Comparison of ENCODE assay signal across 24 mouse cellular contexts in genomic region chr1:166296371-166296770, GRCm38 (mm10). TPM values are rescaled to one million over a fixed set of nuclear protein-coding genes. Genes with fewer than 3 reads are reported as not detected.
A peak's percentile ranks its signal among the peaks of the same experiment; 100 is the strongest.
DNase-seq lines count a peak whose midpoint lies in the region; ATAC-seq and TF ChIP-seq lines count a peak whose summit lies in the region.
"Had no signal": no experiment of that assay in that cellular context is flagged by ENCODE, and none has a peak within 500 bp of the region (broad histone marks: within the 10 kb centered on the region; RNA-seq: fewer than 3 reads in every experiment).

No protein-coding gene starts in this region.

- DNase-seq in adrenal gland, adult (ENCODE audit: inconsistent age in 2 of 2, low spot score in 1 of 2), result peak; percentile 76 to 82
- DNase-seq in adrenal gland, postnatal 4 days (ENCODE audit: low spot score in 2 of 2), result no peak
- no peak for DNase-seq in hindbrain, embryonic 10.5 days (ENCODE audit: low spot score)
- DNase-seq in hindbrain, embryonic 11.5 days (ENCODE audit: low spot score), result no peak
- DNase-seq in liver, embryonic 11.5 days (ENCODE audit: low spot score), result peak; percentile 28
- DNase-seq in liver, result no peak
- DNase-seq: gastrocnemius, postnatal 10 days; layer of hippocampus, adult 9-11 months; lung, embryonic 14.5 days; lung, postnatal 4 days; right cerebral cortex, postnatal 14 days; thymus, postnatal 36 days had no signal

- no peaks in the 10 kb centered on the region for H3K27me3 ChIP-seq in hindbrain, embryonic 10.5 days (ENCODE audit: insufficient read depth, poor library complexity, severe bottlenecking)
- H3K27me3 ChIP-seq in hindbrain, embryonic 11.5 days (ENCODE audit: control insufficient read depth, insufficient read depth, low read length), result no peaks in the 10 kb centered on the region
- no peaks in the 10 kb centered on the region for H3K27me3 ChIP-seq in liver, embryonic 11.5 days (replicated peaks; ENCODE audit: control insufficient read depth, insufficient read depth, low read length)
- H3K27me3 ChIP-seq: heart, embryonic 15.5 days; hindbrain, embryonic 12.5 days; limb, embryonic 15.5 days; midbrain, embryonic 12.5 days; neural tube, embryonic 13.5 days had no signal

- H3K27ac ChIP-seq in hindbrain, embryonic 10.5 days, result 0 out of 2 replicates have a peak overlapping the region, but pooled peaks have one; percentile 35
- H3K27ac ChIP-seq in hindbrain, embryonic 11.5 days (ENCODE audit: low read depth, low read length), result no peak overlapping the region
- no peak overlapping the region for H3K27ac ChIP-seq in liver, embryonic 11.5 days (ENCODE audit: low read depth, low read length)
- H3K27ac ChIP-seq in olfactory bulb, adult 2 months (ENCODE audit: insufficient read depth, low read depth, low read length), result peak overlapping the region; percentile 91
- H3K27ac ChIP-seq: heart, adult 2 months; heart, embryonic 15.5 days; hindbrain, embryonic 12.5 days; limb, embryonic 15.5 days; midbrain, embryonic 12.5 days; neural tube, embryonic 13.5 days had no signal

- H3K4me2 ChIP-seq in hindbrain, embryonic 11.5 days (replicated peaks; ENCODE audit: low read depth, low read length), result no peak overlapping the region
- no peak overlapping the region for H3K4me2 ChIP-seq in liver, embryonic 11.5 days
- H3K4me2 ChIP-seq: heart, embryonic 15.5 days; hindbrain, embryonic 12.5 days; limb, embryonic 15.5 days; lung, embryonic 14.5 days; midbrain, embryonic 12.5 days; neural tube, embryonic 13.5 days had no signal

- ATAC-seq in hindbrain, embryonic 11.5 days (ENCODE audit: low FRiP score), result no peak
- no peak for ATAC-seq in liver, embryonic 11.5 days (replicated peaks; ENCODE audit: low FRiP score)
- ATAC-seq in inflammation-experienced regulatory T-cells, adult 6 months, result no peak
- ATAC-seq: CD4-positive, CD25-positive, alpha-beta regulatory T cell, adult 4 months had no signal

- no peaks in the 10 kb centered on the region for H3K9me3 ChIP-seq in hindbrain, embryonic 10.5 days
- H3K9me3 ChIP-seq in hindbrain, embryonic 11.5 days (ENCODE audit: control insufficient read depth, low read length), result no peaks in the 10 kb centered on the region
- H3K9me3 ChIP-seq in liver, embryonic 11.5 days (ENCODE audit: control insufficient read depth, low read length), result no peaks in the 10 kb centered on the region
- H3K9me3 ChIP-seq: G1E; heart, embryonic 15.5 days; hindbrain, embryonic 12.5 days; limb, embryonic 15.5 days; midbrain, embryonic 12.5 days; neural tube, embryonic 13.5 days had no signal

- H3K9ac ChIP-seq in hindbrain, embryonic 11.5 days (ENCODE audit: low read depth, low read length), result no peak overlapping the region
- H3K9ac ChIP-seq in liver, embryonic 11.5 days (ENCODE audit: low read depth, low read length), result no peak overlapping the region
- H3K9ac ChIP-seq: heart, embryonic 15.5 days; hindbrain, embryonic 12.5 days; limb, embryonic 15.5 days; lung, embryonic 14.5 days; midbrain, embryonic 12.5 days; neural tube, embryonic 13.5 days had no signal

- TF ChIP-seq CTCF in olfactory bulb, adult 2 months (IDR thresholded peaks at IDR 0.05; ENCODE audit: insufficient read depth, low read depth, low read length), result no peak

- WGBS in hindbrain, embryonic 10.5 days, result 94% methylated on average over 9 of the region's 9 CpGs
- 95% methylated on average over 9 of the region's 9 CpGs for WGBS in hindbrain, embryonic 11.5 days
- 84% methylated on average over 9 of the region's 9 CpGs for WGBS in liver, embryonic 11.5 days
- 84% methylated on average over 9 of the region's 9 CpGs for WGBS in olfactory bulb, adult 2 months

- H3K4me1 ChIP-seq in hindbrain, embryonic 10.5 days (replicated peaks), result no peaks in the 10 kb centered on the region
- no peaks in the 10 kb centered on the region for H3K4me1 ChIP-seq in hindbrain, embryonic 11.5 days (replicated peaks; ENCODE audit: control insufficient read depth, insufficient read depth, low read length)
- H3K4me1 ChIP-seq in liver, embryonic 11.5 days (replicated peaks; ENCODE audit: control insufficient read depth, insufficient read depth, low read length), result no peaks in the 10 kb centered on the region
- peaks cover 30% of the 10 kb centered on the region for H3K4me1 ChIP-seq in olfactory bulb, adult 2 months (ENCODE audit: control insufficient read depth, insufficient read depth, low read length)
- H3K4me1 ChIP-seq: heart, embryonic 15.5 days; limb, embryonic 15.5 days; midbrain, embryonic 12.5 days had no signal

- no peak for TF ChIP-seq POLR2A in olfactory bulb, adult 2 months (IDR thresholded peaks at IDR 0.05; ENCODE audit: insufficient read depth, low read depth, low read length)

- H3K36me3 ChIP-seq in hindbrain, embryonic 10.5 days, result peaks cover 81% of the 10 kb centered on the region
- no peaks in the 10 kb centered on the region for H3K36me3 ChIP-seq in hindbrain, embryonic 11.5 days (ENCODE audit: control insufficient read depth, insufficient read depth, low read length)
- H3K36me3 ChIP-seq in liver, embryonic 11.5 days (ENCODE audit: control insufficient read depth, insufficient read depth, low read length), result no peaks in the 10 kb centered on the region
- H3K36me3 ChIP-seq: G1E; heart, embryonic 15.5 days; hindbrain, embryonic 12.5 days; limb, embryonic 15.5 days; neural tube, embryonic 13.5 days had no signal

- no peak overlapping the region for H3K4me3 ChIP-seq in hindbrain, embryonic 10.5 days
- no peak overlapping the region for H3K4me3 ChIP-seq in hindbrain, embryonic 11.5 days (ENCODE audit: low read depth, low read length)
- no peak overlapping the region for H3K4me3 ChIP-seq in liver, embryonic 11.5 days (ENCODE audit: low read depth, low read length)
- H3K4me3 ChIP-seq in olfactory bulb, adult 2 months (ENCODE audit: insufficient read depth, low read depth, low read length), result no peak overlapping the region
- H3K4me3 ChIP-seq: heart, adult 2 months; heart, embryonic 15.5 days; hindbrain, embryonic 12.5 days; limb, embryonic 15.5 days; midbrain, embryonic 12.5 days; neural tube, embryonic 13.5 days had no signal

RNA-seq across cellular contexts. Expression of gene Ildr2, which starts 42.4 kb away (rescaled TPM):
- 1 to 10 TPM; 3.9 to 7.8 TPM for total RNA-seq in adrenal gland, postnatal 4 days (2021)
- polyA plus RNA-seq in hindbrain, embryonic 10.5 days (2016; fragmentation: Nextera tagmentation; extraction: Ambion mirVana), result 6.3 and 8.1 TPM in 2 replicates
- 7.2 and 7.4 TPM in 2 replicates for polyA plus RNA-seq in hindbrain, embryonic 11.5 days (2014; fragmentation: Nextera tagmentation; extraction: Ambion mirVana)
- 0.43 and 0.53 TPM in 2 replicates for polyA plus RNA-seq in liver, embryonic 11.5 days (2014; fragmentation: Nextera tagmentation; extraction: Ambion mirVana)
- 36.7 and 55.3 TPM in 2 replicates for polyA plus RNA-seq in olfactory bulb, adult 2 months (2012; ENCODE audit: insufficient read depth, insufficient read length, low replicate concordance, missing spikeins)
- not detected for polyA plus RNA-seq in inflammation-experienced regulatory T-cells, adult 6 months (2017; shearing (Covaris generic))
- polyA plus RNA-seq: CD4-positive, CD25-positive, alpha-beta regulatory T cell, adult 4 months; G1E had no signal

RNA-seq across cellular contexts. Expression of gene Mael, which starts 57.8 kb away (rescaled TPM):
- not detected for total RNA-seq in adrenal gland, postnatal 4 days (2021)
- polyA plus RNA-seq in hindbrain, embryonic 10.5 days (2016; fragmentation: Nextera tagmentation; extraction: Ambion mirVana), result 0.09 TPM in 1 of 2 replicates, not detected in the other
- 0.14 TPM in 1 of 2 replicates, not detected in the other for polyA plus RNA-seq in hindbrain, embryonic 11.5 days (2014; fragmentation: Nextera tagmentation; extraction: Ambion mirVana)
- polyA plus RNA-seq in liver, embryonic 11.5 days (2014; fragmentation: Nextera tagmentation; extraction: Ambion mirVana), result not detected in 2 replicates
- not detected in 2 replicates for polyA plus RNA-seq in olfactory bulb, adult 2 months (2012; ENCODE audit: insufficient read depth, insufficient read length, low replicate concordance, missing spikeins)
- polyA plus RNA-seq in inflammation-experienced regulatory T-cells, adult 6 months (2017; shearing (Covaris generic)), result not detected
- total RNA-seq: gastrocnemius, postnatal 10 days; heart, adult 2 months had no signal
- polyA plus RNA-seq: CD4-positive, CD25-positive, alpha-beta regulatory T cell, adult 4 months; forebrain, embryonic 11.5 days; G1E; hindbrain, embryonic 12.5 days; intestine, embryonic 14.5 days; lung, embryonic 14.5 days; neural tube, embryonic 13.5 days had no signal

Comparison
In these comparisons a context has a peak if more than half of its experiments do, and no peak if none do; other contexts are left out.
1. DNase-seq: peak in adrenal gland, adult (2 of 2) and liver, embryonic 11.5 days (single experiment); none in adrenal gland, postnatal 4 days (0 of 2), hindbrain, embryonic 10.5 days (single experiment), hindbrain, embryonic 11.5 days (single experiment) and liver (single experiment).
2. H3K27ac ChIP-seq: peak in hindbrain, embryonic 10.5 days (single experiment) and olfactory bulb, adult 2 months (single experiment); none in hindbrain, embryonic 11.5 days (single experiment) and liver, embryonic 11.5 days (single experiment).